Mouse (Mus musculus) heart, postnatal 0 days (tissue): Measurements from ENCODE around the gene Stac2. TPM values are rescaled to one million over a fixed set of nuclear protein-coding genes. Genes with fewer than 3 reads are reported as not detected.

Source experiments
- ATAC-seq: fragments of 200-750 bp; cut with Nextera tagmentation; 2 replicates; pipeline ENCODE4 v1.8.0; 2017; ENCODE audit warnings: low read depth, moderate number of reproducible peaks, moderate library complexity; ENCODE audit not compliant: insufficient read depth
- DNase-seq: peaks from one replicate; pipeline ENCODE4 v3.0.0-alpha.2; 2016; ENCODE audit warnings: low spot score
- H3K27ac ChIP-seq: fragments of 300-500 bp; sonication (generic); 2 replicates; pipeline ENCODE4 v1.5.1; 2014; ENCODE audit warnings: low read depth, mild to moderate bottlenecking
- H3K27me3 ChIP-seq: fragments of 300-500 bp; sonication (generic); 2 replicates; pipeline ENCODE4 v1.6.1; 2014; ENCODE audit warnings: low read length, mixed read lengths; ENCODE audit not compliant: control insufficient read depth, insufficient read depth
- H3K36me3 ChIP-seq: fragments of 300-500 bp; sonication (generic); replicated peaks from 2 replicates; pipeline ENCODE4 v1.6.1; 2014; ENCODE audit warnings: low read length, mixed read lengths; ENCODE audit not compliant: control insufficient read depth, insufficient read depth
- H3K4me1 ChIP-seq: fragments of 300-500 bp; sonication (generic); 2 replicates; pipeline ENCODE4 v1.6.1; 2014; ENCODE audit warnings: antibody characterized with exemption; ENCODE audit not compliant: control insufficient read depth, insufficient read depth
- H3K4me2 ChIP-seq: fragments of 300-500 bp; sonication (generic); 2 replicates; pipeline ENCODE4 v1.6.1; 2014; ENCODE audit warnings: low read depth, mild to moderate bottlenecking, low read length, moderate library complexity
- H3K4me3 ChIP-seq: fragments of 300-500 bp; sonication (generic); 2 replicates; pipeline ENCODE4 v1.5.1; 2014; ENCODE audit warnings: low read depth, low read length
- H3K9ac ChIP-seq: fragments of 300-500 bp; sonication (generic); replicated peaks from 2 replicates; pipeline ENCODE4 v1.6.1; 2014; ENCODE audit warnings: low read depth, low read length, mixed read lengths
- H3K9me3 ChIP-seq: fragments of 300-500 bp; sonication (generic); replicated peaks from 2 replicates; pipeline ENCODE4 v1.6.1; 2016; ENCODE audit warnings: low read length; ENCODE audit not compliant: control insufficient read depth
- CTCF ChIP-seq: IDR thresholded peaks from 2 replicates; pipeline ENCODE4 v1.5.1; 2016; ENCODE audit warnings: antibody characterized with exemption, control low read depth, low read depth
- EP300 ChIP-seq: IDR thresholded peaks from 2 replicates; pipeline ENCODE4 v1.6.1; 2016; ENCODE audit warnings: antibody characterized with exemption, low read depth
- WGBS: fragments of 180-500 bp; shearing (Covaris S2); extraction: QIAGEN DNeasy Blood & Tissue Kit; methylation state at CpG from one replicate; pipeline ENCODE4 v1.1.7; 2014; 5-methylcytosine and 5-hydroxymethylcytosine counted together
- polyA plus RNA-seq: library from polyadenylated mRNA; unstranded; fragments of >200 nt; fragmentation: Nextera tagmentation; extraction: Ambion mirVana; gene quantifications from 2 replicates; pipeline ENCODE4 v1.2.1, GENCODE M21; 2015
- total RNA-seq: library from RNA; depleted of rRNA; stranded (reverse); fragments of >200 nt; gene quantifications from 2 replicates; pipeline ENCODE4 v1.2.3, GENCODE M21; 2014; ENCODE audit warnings: low replicate concordance

The Stac2 gene
- total and polyA plus RNA-seq, 2 experiments from 2014 or later: 0.04 TPM; not detected in 1

DNA sequence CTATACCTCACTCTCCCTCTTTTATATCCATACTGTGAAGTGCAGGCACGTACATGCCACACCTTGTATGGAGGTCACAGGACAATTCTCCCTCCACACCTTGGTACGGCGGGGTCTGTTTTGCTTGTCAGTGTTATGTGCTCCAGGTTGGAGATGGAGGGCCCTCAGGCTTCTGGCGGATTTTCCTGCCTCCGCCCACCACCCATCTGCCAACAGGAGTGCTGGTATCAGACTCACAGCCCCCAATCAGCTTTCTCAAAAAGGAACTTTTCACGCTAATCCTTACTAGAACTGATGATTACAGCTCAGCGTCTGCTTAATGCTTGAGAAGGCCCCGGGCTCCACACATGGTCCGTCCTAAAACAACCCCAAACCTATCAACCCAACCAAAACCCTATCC, 32.9 kb upstream of the Stac2 start:
- Histone ChIP-seq H3K4me3 (no peak overlapping the region), H3K36me3 (peaks cover 30% of the 10 kb centered on the region), H3K4me1 (no peaks in the 10 kb centered on the region), H3K9me3 (no peaks in the 10 kb centered on the region), H3K9ac (no peak overlapping the region), H3K27ac (no peak overlapping the region), H3K27me3 (no peaks in the 10 kb centered on the region), H3K4me2 (no peak overlapping the region)
- ATAC-seq (no peak), DNase-seq (no peak)
- 89% methylated on average over 9 of the region's 9 CpGs for WGBS
- no peak for TF ChIP-seq EP300
- TF ChIP-seq CTCF: no peak

GRCm38 (mm10) chr11:98082745-98083144, 29.5 kb upstream of the Stac2 start:
- peaks cover 4% of the 10 kb centered on the region for H3K36me3 ChIP-seq

GRCm38 (mm10) chr11:98080450-98080849, 27.2 kb upstream of the Stac2 start:
- H3K36me3 ChIP-seq: no peaks in the 10 kb centered on the region; the same call in 1 of the 2 replicates
- H3K9me3 ChIP-seq: no peaks in the 10 kb centered on the region
- peaks cover 7% of the 10 kb centered on the region for H3K4me1 ChIP-seq
- H3K27me3 ChIP-seq: no peaks in the 10 kb centered on the region
- ATAC-seq: no peak
- H3K4me2 ChIP-seq: no peak overlapping the region
- no peak for DNase-seq
- no peak overlapping the region for H3K9ac ChIP-seq
- no peak overlapping the region for H3K27ac ChIP-seq
- H3K4me3 ChIP-seq: no peak overlapping the region
- TF ChIP-seq EP300 (no peak), CTCF (no peak)
- 84% methylated on average over 6 of the region's 6 CpGs for WGBS

More at GRCm38 (mm10) chr11:98082745-98083144, 29.5 kb upstream of the Stac2 start:
- DNase-seq: no peak
- WGBS: 86% methylated on average over 7 of the region's 7 CpGs
- Histone ChIP-seq H3K4me3 (no peak overlapping the region), H3K4me1 (no peaks in the 10 kb centered on the region), H3K9ac (no peak overlapping the region), H3K9me3 (no peaks in the 10 kb centered on the region), H3K27ac (no peak overlapping the region), H3K27me3 (no peaks in the 10 kb centered on the region), H3K4me2 (no peak overlapping the region)
- TF ChIP-seq EP300 (no peak), CTCF (no peak)
- ATAC-seq: no peak

DNA sequence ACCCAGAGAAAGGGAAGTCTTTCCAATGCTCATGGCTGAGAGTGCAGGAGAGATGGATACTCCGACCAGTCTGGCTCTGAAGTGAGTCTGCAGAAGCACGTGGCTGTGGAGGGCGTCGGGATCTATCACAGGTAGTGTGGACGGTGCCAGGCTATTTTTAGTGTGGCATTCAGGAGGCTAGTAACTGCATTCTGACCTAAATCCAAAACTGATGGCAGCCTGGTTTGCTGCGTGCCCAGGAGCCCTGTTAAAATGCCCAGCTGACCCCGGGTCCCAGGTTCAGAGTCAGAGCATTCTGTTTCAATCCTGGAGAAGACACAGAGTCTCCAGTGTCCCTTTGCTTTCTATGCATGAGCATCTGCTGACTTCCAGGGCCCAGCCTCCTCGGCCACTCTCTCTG, 23.8 kb upstream of the Stac2 start:
- no peaks in the 10 kb centered on the region for H3K9me3 ChIP-seq
- no peak for TF ChIP-seq CTCF
- TF ChIP-seq EP300: no peak
- H3K4me1 ChIP-seq: peaks cover 7% of the 10 kb centered on the region
- H3K9ac ChIP-seq: no peak overlapping the region; the same call in 1 of the 2 replicates
- no peak overlapping the region for H3K4me3 ChIP-seq
- no peaks in the 10 kb centered on the region for H3K27me3 ChIP-seq
- no peak overlapping the region for H3K4me2 ChIP-seq
- ATAC-seq (peak; percentile 41; the same call in 1 of the 2 replicates), DNase-seq (no peak)
- WGBS: 43% methylated on average over 8 of the region's 8 CpGs
- no peak overlapping the region for H3K27ac ChIP-seq
- H3K36me3 ChIP-seq: no peaks in the 10 kb centered on the region

DNA sequence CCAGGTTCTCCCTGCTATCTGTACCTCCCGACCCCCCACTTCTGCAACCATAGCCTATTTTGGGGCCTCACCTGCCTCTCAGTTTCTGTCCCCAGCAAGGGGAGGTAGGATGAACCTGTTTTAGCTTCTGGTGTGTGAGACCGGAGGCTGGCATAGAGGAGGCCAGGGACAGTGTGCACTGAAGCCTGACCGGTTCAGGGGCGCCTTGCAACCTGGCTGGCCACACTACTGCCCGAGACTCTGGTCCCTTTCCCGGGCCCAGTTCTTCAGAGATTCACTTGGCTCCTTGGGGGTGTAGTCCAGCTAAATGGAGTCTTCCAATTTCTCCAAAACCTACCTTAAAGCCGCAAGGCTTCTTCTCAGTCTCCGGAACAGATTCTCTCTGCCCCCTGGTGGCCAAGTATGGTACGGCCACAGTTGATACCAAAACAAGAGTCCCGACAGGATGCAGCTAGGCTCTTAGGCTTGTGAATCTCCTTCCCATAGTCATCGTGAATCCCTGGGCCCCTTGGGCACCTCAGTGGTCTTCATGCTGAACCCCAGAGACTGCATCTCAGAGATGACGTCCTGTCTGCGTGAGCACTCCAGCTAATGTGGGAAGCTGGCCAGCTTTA, 22.0 kb upstream of the Stac2 start:
- WGBS: 17% methylated on average over 13 of the region's 13 CpGs
- H3K4me1 ChIP-seq: peaks cover 7% of the 10 kb centered on the region
- DNase-seq (peak; percentile 84), ATAC-seq (peak; percentile 74)
- no peaks in the 10 kb centered on the region for H3K9me3 ChIP-seq
- H3K27ac ChIP-seq: peak overlapping the region; percentile 7
- no peaks in the 10 kb centered on the region for H3K27me3 ChIP-seq
- no peak overlapping the region for H3K9ac ChIP-seq
- no peak overlapping the region for H3K4me3 ChIP-seq
- H3K4me2 ChIP-seq: peak overlapping the region; percentile 23
- peak; percentile 86 for TF ChIP-seq CTCF
- no peak for TF ChIP-seq EP300
- no peaks in the 10 kb centered on the region for H3K36me3 ChIP-seq

GRCm38 (mm10) chr11:98073442-98073841, 20.2 kb upstream of the Stac2 start:
- ATAC-seq: no peak
- Histone ChIP-seq H3K4me1 (peaks cover 7% of the 10 kb centered on the region), H3K36me3 (no peaks in the 10 kb centered on the region), H3K4me3 (no peak overlapping the region), H3K9ac (no peak overlapping the region), H3K4me2 (no peak overlapping the region), H3K9me3 (no peaks in the 10 kb centered on the region), H3K27ac (no peak overlapping the region), H3K27me3 (no peaks in the 10 kb centered on the region)
- no peak for DNase-seq
- 83% methylated on average over 4 of the region's 4 CpGs for WGBS
- TF ChIP-seq CTCF (no peak), EP300 (no peak)
